Mouse (Mus musculus) cortical plate, adult 2 months (tissue): ENCODE data around the gene Igfbp7.

Experiments
- CTCF ChIP-seq: fragments of 200-500 bp; IDR thresholded peaks from 2 replicates; pipeline ENCODE4 v1.5.1; 2011; ENCODE audit warnings: mild to moderate bottlenecking, control low read depth, low read length; ENCODE audit not compliant: insufficient read depth; ENCODE audit errors: extremely low read depth
- POLR2A ChIP-seq: fragments of 200-500 bp; IDR thresholded peaks from 2 replicates; pipeline ENCODE4 v1.6.1; 2011; ENCODE audit warnings: mild to moderate bottlenecking, low read length, control low read depth; ENCODE audit not compliant: insufficient read depth; ENCODE audit errors: extremely low read depth

DNA sequence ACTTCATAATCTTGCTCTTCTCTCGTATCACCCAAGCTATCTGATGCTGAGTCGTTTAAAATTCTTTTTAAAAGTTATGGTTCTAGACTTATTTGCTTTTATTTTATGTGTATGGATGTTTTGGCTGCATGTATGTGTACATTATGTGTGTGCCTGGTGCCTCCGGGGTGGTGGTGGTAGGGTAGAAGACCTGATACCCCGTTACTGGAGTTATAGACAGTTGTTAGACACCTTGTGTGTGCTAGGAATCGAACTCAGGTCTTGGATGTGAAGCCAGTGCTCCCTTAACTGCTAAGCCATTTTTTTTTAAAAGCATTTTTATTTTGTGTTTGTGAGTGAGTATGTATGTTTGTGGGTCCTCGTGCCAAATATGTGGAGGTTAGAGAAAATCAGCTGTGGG is 689 bp upstream of the Igfbp7 start:
- TF ChIP-seq CTCF: no peak
- no peak for TF ChIP-seq POLR2A
